Mouse (Mus musculus): ENCODE measurements around the gene Med13l.

- TF ChIP-seq CTCF (IDR thresholded peaks at IDR 0.05; ENCODE audit: borderline replicate concordance, control insufficient read depth, extremely low read depth, insufficient read depth, low read length, poor library complexity) (no peak), POLR2A (IDR thresholded peaks at IDR 0.05; ENCODE audit: control insufficient read depth, extremely low read depth, insufficient read depth, low read length, poor library complexity) (no peak)
Measured at GRCm38 (mm10) chr5:118602706-118603105, 42.2 kb downstream of the Med13l start.
